Mouse (Mus musculus): ENCODE results near the gene P3h4. TPM values are rescaled to one million over a fixed set of nuclear protein-coding genes. Genes with fewer than 3 reads are reported as not detected.
"Not testable (repeated sequence)": the region's sequence is repeated elsewhere in the genome, so short reads cannot be mapped to it uniquely, and the experiment has no call there.

P3h4 gene
- total RNA-seq, 2 experiments from 2014 or later = 15.4 to 22.8 TPM

GRCm38 (mm10) chr11:100361059-100361458, 53.6 kb downstream of the P3h4 start:
- DNase-seq = not testable (repeated sequence)

- DNase-seq = no peak
Observed at GRCm38 (mm10) chr11:100360175-100360574, 54.5 kb downstream of the P3h4 start.

Small RNA genes within 50 kb of the gene (microRNA-seq; reads per million reads assigned to microRNA genes)
- 0 reads per million in 2 experiments for gene Gm27374

Other genes with a start within 250 kb of the P3h4 start
- not detected for gene Krt9, start 221.6 kb downstream of the P3h4 start, total RNA-seq (2021)
- not detected for gene Krt14, start 207.3 kb downstream of the P3h4 start, total RNA-seq (2021)
- not detected for gene Krt16, start 165.9 kb downstream of the P3h4 start, total RNA-seq (2021)
- gene Krt17, start 153.8 kb downstream of the P3h4 start, total RNA-seq (2021) = under 1 TPM in 1 of 2 experiments, not detected in 1; 0.14 TPM
- gene Krt42, start 145.0 kb downstream of the P3h4 start, total RNA-seq (2021) = not detected
- gene Eif1, start 95.0 kb downstream of the P3h4 start, total RNA-seq (2021) = 100 to 1,000 TPM; 838 to 840 TPM
- not detected for gene Gast, start 80.4 kb downstream of the P3h4 start, total RNA-seq (2021)
- gene Hap1, start 58.7 kb downstream of the P3h4 start, total RNA-seq (2021) = 1 to 10 TPM in 1 of 2 experiments, under 1 TPM in 1; 0.73 to 1.3 TPM
- gene Jup, start 17.1 kb downstream of the P3h4 start, total RNA-seq (2021) = 10 to 100 TPM; 81.4 to 90.0 TPM
- 10 to 100 TPM; 46.6 to 65.6 TPM for gene Fkbp10, start 861 bp upstream of the P3h4 start, total RNA-seq (2021)
- 10 to 100 TPM; 19.3 to 24.4 TPM for gene Nt5c3b, start 27.0 kb upstream of the P3h4 start, total RNA-seq (2021)
- under 1 TPM; 0.38 to 0.63 TPM for gene Klhl10, start 27.1 kb upstream of the P3h4 start, total RNA-seq (2021)
- gene Klhl11, start 57.9 kb upstream of the P3h4 start, total RNA-seq (2021) = 10 to 100 TPM in 1 of 2 experiments, 1 to 10 TPM in 1; 8.0 to 12.9 TPM
- 10 to 100 TPM; 26.6 to 34.6 TPM for gene Acly, start 113.2 kb upstream of the P3h4 start, total RNA-seq (2021)
- under 1 TPM; 0.14 to 0.16 TPM for gene Ttc25, start 130.8 kb upstream of the P3h4 start, total RNA-seq (2021)
- 10 to 100 TPM; 26.0 to 33.6 TPM for gene Cnp, start 160.1 kb upstream of the P3h4 start, total RNA-seq (2021)
- gene Nkiras2, start 204.4 kb upstream of the P3h4 start, total RNA-seq (2021) = 10 to 100 TPM; 29.1 to 30.1 TPM
- 100 to 1,000 TPM; 191 to 195 TPM for gene Dnajc7, start 205.3 kb upstream of the P3h4 start, total RNA-seq (2021)